Mouse (Mus musculus) kidney, adult 2 months (tissue): ENCODE results near the gene Immt.

Source experiments
- CTCF ChIP-seq: fragments of 200-500 bp; conservative IDR thresholded peaks from 2 replicates; pipeline ENCODE4 v1.5.1; 2011; ENCODE audit warnings: low read depth, mild to moderate bottlenecking, control low read depth, low read length, moderate library complexity, mixed read lengths; ENCODE audit not compliant: insufficient read depth, insufficient read length
- POLR2A ChIP-seq: fragments of 200-500 bp; IDR thresholded peaks from one replicate; pipeline ENCODE4 v1.6.1; 2011; ENCODE audit warnings: low read depth, low read length, control low read depth

- no peak for TF ChIP-seq CTCF
- no peak for TF ChIP-seq POLR2A
These were observed 440 bp downstream of the Immt start for GRCm38 (mm10) chr6:71831581-71831960.
